Mouse (Mus musculus) forebrain, embryonic 10.5 days (tissue): Measurements from ENCODE around the gene Ldb3. TPM values are rescaled to one million over a fixed set of nuclear protein-coding genes. Genes with fewer than 3 reads are reported as not detected.
A peak's percentile ranks its signal among the peaks of the same experiment; 100 is the strongest.

Source experiments
- DNase-seq: peaks from one replicate; pipeline ENCODE4 v3.0.0-alpha.2; 2017; ENCODE audit warnings: low spot score; ENCODE audit errors: extremely low spot score
- H3K27ac ChIP-seq: fragments of 300-500 bp; sonication (generic); 2 replicates; pipeline ENCODE4 v1.5.1; 2016; ENCODE audit warnings: mild to moderate bottlenecking
- H3K27me3 ChIP-seq: fragments of 300-500 bp; sonication (generic); 2 replicates; pipeline ENCODE4 v1.6.1; 2016; ENCODE audit warnings: mild to moderate bottlenecking; ENCODE audit not compliant: poor library complexity, severe bottlenecking
- H3K36me3 ChIP-seq: fragments of 300-500 bp; sonication (generic); replicated peaks from 2 replicates; pipeline ENCODE4 v1.6.1; 2016; ENCODE audit warnings: mild to moderate bottlenecking, moderate library complexity
- H3K4me1 ChIP-seq: fragments of 300-500 bp; sonication (generic); 2 replicates; pipeline ENCODE4 v1.6.1; 2016
- H3K4me3 ChIP-seq: fragments of 300-500 bp; sonication (generic); 2 replicates; pipeline ENCODE4 v1.5.1; 2016; ENCODE audit warnings: mild to moderate bottlenecking, moderate library complexity
- H3K9me3 ChIP-seq: fragments of 300-500 bp; sonication (generic); 2 replicates; pipeline ENCODE4 v1.6.1; 2016; ENCODE audit warnings: mild to moderate bottlenecking, moderate library complexity
- WGBS: fragments of 180-500 bp; shearing (Covaris S2); methylation state at CpG from one replicate; pipeline ENCODE4 v1.1.7; 2016; 5-methylcytosine and 5-hydroxymethylcytosine counted together
- polyA plus RNA-seq: library from polyadenylated mRNA; unstranded; fragments of >200 nt; fragmentation: Nextera tagmentation; extraction: Ambion mirVana; gene quantifications from 2 replicates; pipeline ENCODE4 v1.2.1, GENCODE M21; 2016

Gene Ldb3
- polyA plus RNA-seq, 1 experiment from 2014 or later, result 0.05 TPM

DNA sequence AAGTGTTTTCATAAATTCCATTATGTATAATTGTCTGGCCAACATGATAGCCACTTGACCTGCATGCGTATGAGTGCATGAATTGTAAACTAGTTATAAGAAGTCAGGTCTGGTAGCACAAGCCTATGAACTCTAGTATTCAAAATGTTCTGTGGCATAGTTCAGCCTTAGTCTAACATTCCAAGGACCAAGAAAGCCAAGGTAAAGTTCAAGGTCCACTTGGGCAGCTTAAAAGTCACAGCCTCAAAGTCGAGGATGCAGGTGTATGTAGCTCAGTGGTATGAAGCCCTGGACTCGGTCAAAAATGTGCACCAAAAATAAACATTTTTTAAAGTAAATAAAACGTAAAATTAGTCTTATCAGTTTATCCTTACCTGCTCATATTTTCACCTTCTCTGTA, 75.9 kb downstream of the Ldb3 start:
- H3K4me3 ChIP-seq, result no peak overlapping the region
- no peak for DNase-seq
- 88% methylated on average over 4 of the region's 4 CpGs for WGBS
- H3K27ac ChIP-seq, result no peak overlapping the region
- peaks cover 14% of the 10 kb centered on the region for H3K4me1 ChIP-seq
- no peaks in the 10 kb centered on the region for H3K36me3 ChIP-seq
- H3K9me3 ChIP-seq, result no peaks in the 10 kb centered on the region
- 0 out of 2 replicates have a peak, but pooled peaks cover 6% of the 10 kb centered on the region for H3K27me3 ChIP-seq

DNA sequence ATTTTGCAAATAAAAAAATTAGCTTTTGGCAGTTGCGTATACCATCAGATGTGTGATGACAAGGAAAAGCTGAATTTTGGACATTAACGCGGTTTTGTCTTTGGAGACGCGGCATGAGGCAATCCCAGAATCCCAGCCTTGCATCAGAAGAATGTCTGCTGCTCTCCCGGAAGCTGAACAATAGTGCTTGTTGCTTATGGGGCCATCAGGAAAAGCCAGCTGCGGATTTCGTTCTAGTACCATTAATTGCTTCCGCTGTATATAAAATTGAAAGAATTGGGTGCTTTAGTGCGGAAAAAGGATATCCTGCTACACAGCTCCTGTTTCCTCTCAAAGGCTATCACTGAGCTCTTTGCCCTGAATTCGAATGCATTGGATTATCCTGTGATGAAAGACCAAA, 76.6 kb downstream of the Ldb3 start:
- no peak overlapping the region for H3K27ac ChIP-seq
- 80% methylated on average over 11 of the region's 11 CpGs for WGBS
- peaks cover 15% of the 10 kb centered on the region for H3K4me1 ChIP-seq
- H3K27me3 ChIP-seq, result 0 out of 2 replicates have a peak, but pooled peaks cover 6% of the 10 kb centered on the region
- no peaks in the 10 kb centered on the region for H3K9me3 ChIP-seq
- H3K36me3 ChIP-seq, result no peaks in the 10 kb centered on the region
- H3K4me3 ChIP-seq, result no peak overlapping the region
- DNase-seq, result no peak

- H3K27ac ChIP-seq, result no peak overlapping the region
- H3K9me3 ChIP-seq, result no peaks in the 10 kb centered on the region
- H3K4me3 ChIP-seq, result no peak overlapping the region
- no peak for DNase-seq
- WGBS, result 69% methylated on average over 7 of the region's 7 CpGs
- peaks cover 14% of the 10 kb centered on the region for H3K27me3 ChIP-seq
- no peaks in the 10 kb centered on the region for H3K36me3 ChIP-seq
- peaks cover 17% of the 10 kb centered on the region for H3K4me1 ChIP-seq
Observed at GRCm38 (mm10) chr14:34508842-34509439, 79.5 kb downstream of the Ldb3 start.

DNA sequence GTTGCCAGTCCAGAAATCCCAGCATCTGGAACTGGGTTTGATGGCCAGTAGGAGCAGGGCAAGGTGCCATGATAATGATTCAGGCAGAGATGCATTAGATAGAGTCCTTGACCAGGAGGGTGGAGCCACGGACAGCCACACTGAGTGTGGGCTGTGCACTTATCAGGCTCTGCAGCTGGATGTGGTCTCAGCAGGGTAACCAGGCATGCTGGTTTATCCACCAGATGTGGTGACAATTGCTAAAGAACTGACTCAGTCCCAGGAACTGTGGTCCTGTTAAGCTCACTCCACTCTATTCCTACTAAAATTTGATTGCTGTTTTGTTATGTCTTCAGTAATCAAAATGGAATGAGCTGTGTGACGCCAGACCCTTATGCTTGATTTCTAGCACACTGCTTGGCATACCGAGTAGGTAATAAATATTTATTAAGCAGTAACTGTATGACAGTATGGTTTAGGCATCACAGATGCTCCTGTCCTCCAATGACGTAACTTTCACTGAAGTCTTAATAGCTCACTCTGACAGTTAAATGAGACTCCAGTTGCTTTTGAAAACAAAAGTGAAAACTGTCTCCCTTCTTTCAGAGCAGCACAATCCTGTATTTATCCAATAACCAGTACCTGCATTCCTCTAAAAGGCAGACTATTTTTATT, 80.2 kb downstream of the Ldb3 start:
- Histone ChIP-seq H3K9me3 (no peaks in the 10 kb centered on the region), H3K27ac (no peak overlapping the region), H3K27me3 (peaks cover 14% of the 10 kb centered on the region), H3K4me3 (no peak overlapping the region), H3K36me3 (no peaks in the 10 kb centered on the region), H3K4me1 (peaks cover 23% of the 10 kb centered on the region)
- 75% methylated on average over 4 of the region's 4 CpGs for WGBS
- no peak for DNase-seq

DNA sequence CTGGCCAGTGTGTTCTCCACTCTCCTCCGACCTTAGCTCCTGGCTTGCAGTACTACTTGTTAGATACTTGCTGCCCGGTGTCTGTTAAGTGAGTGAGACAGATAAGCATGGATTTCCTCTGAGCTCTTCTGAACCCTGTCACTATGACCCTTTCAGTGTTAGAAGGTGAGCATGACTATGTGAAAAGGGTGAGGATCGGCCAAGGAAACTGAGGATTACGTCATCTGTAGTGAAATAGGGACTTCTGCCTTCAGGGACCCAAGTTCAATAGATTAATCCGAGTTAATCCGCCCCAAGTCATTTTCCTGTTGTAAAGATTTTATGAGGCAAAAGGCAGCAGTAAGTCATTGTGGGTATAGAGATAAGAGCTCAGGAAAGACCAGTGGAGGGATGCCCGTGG, 83.2 kb downstream of the Ldb3 start:
- no peak overlapping the region for H3K27ac ChIP-seq
- H3K4me1 ChIP-seq, result peaks cover 35% of the 10 kb centered on the region
- no peaks in the 10 kb centered on the region for H3K9me3 ChIP-seq
- WGBS, result 77% methylated on average over 7 of the region's 7 CpGs
- no peaks in the 10 kb centered on the region for H3K36me3 ChIP-seq
- peaks cover 14% of the 10 kb centered on the region for H3K27me3 ChIP-seq
- peak; percentile 9 for DNase-seq
- no peak overlapping the region for H3K4me3 ChIP-seq

DNA sequence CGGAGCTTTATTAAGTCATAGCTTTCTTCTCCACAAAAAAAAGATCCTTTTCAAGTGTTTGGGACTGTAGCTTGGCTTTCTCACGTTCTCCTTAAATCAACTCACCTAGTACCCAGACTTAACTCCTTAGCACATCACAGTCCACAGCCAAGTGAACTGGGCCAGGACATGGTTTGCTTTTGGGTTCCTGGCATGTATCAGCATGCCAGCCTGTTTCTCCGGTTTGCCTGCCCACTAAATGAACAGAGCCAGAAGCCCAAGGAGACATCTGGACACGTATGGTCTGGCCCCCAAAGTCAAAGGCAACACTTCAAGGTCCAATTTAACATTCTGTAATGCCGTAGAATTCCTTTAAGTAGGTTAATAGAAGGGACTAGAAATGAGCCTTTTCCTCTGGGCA, 84.1 kb downstream of the Ldb3 start:
- H3K27me3 ChIP-seq, result peaks cover 14% of the 10 kb centered on the region
- H3K27ac ChIP-seq, result no peak overlapping the region
- H3K36me3 ChIP-seq, result no peaks in the 10 kb centered on the region
- H3K4me3 ChIP-seq, result no peak overlapping the region
- DNase-seq, result no peak
- WGBS, result 90% methylated on average over 5 of the region's 5 CpGs
- H3K9me3 ChIP-seq, result no peaks in the 10 kb centered on the region
- peaks cover 44% of the 10 kb centered on the region for H3K4me1 ChIP-seq

GRCm38 (mm10) chr14:34503759-34504158, 84.7 kb downstream of the Ldb3 start:
- no peaks in the 10 kb centered on the region for H3K9me3 ChIP-seq
- H3K27me3 ChIP-seq, result peaks cover 14% of the 10 kb centered on the region
- H3K36me3 ChIP-seq, result no peaks in the 10 kb centered on the region
- 47% methylated on average over 6 of the region's 6 CpGs for WGBS
- peak overlapping the region; percentile 99 for H3K27ac ChIP-seq
- DNase-seq, result peak; percentile 13
- peaks cover 47% of the 10 kb centered on the region for H3K4me1 ChIP-seq
- peak overlapping the region; percentile 87 for H3K4me3 ChIP-seq

- Histone ChIP-seq H3K4me3 (peak within 1 kb of the TSS; percentile 87), H3K9me3 (no peaks in the 10 kb centered on the region), H3K4me1 (peaks cover 48% of the 10 kb centered on the region), H3K36me3 (no peaks in the 10 kb centered on the region), H3K27me3 (peaks cover 14% of the 10 kb centered on the region), H3K27ac (peak within 1 kb of the TSS; percentile 99)
- 8% methylated on average over 15 of the region's 15 CpGs for WGBS
- no peak for DNase-seq
Observed at GRCm38 (mm10) chr14:34503325-34503647, 85.2 kb downstream of the Ldb3 start, which contains the start of gene Bmpr1a. Gene Bmpr1a (minus strand): TSS chr14:34503341.

GRCm38 (mm10) chr14:34502475-34503324, 85.8 kb downstream of the Ldb3 start:
- no peaks in the 10 kb centered on the region for H3K36me3 ChIP-seq
- peak; percentile 89 for DNase-seq
- WGBS, result under 1% methylated on average over 103 of the region's 115 CpGs
- peak overlapping the region; percentile 87 for H3K4me3 ChIP-seq
- no peaks in the 10 kb centered on the region for H3K9me3 ChIP-seq
- H3K4me1 ChIP-seq, result peaks cover 48% of the 10 kb centered on the region
- peaks cover 14% of the 10 kb centered on the region for H3K27me3 ChIP-seq
- peak overlapping the region; percentile 99 for H3K27ac ChIP-seq

GRCm38 (mm10) chr14:34501804-34502474, 86.5 kb downstream of the Ldb3 start:
- peaks cover 14% of the 10 kb centered on the region for H3K27me3 ChIP-seq
- peak; percentile 71 for DNase-seq
- H3K4me1 ChIP-seq, result peaks cover 53% of the 10 kb centered on the region
- peak overlapping the region; percentile 87 for H3K4me3 ChIP-seq
- no peaks in the 10 kb centered on the region for H3K36me3 ChIP-seq
- WGBS, result 1% methylated on average over 74 of the region's 77 CpGs
- H3K9me3 ChIP-seq, result no peaks in the 10 kb centered on the region
- peak overlapping the region; percentile 99 for H3K27ac ChIP-seq

DNA sequence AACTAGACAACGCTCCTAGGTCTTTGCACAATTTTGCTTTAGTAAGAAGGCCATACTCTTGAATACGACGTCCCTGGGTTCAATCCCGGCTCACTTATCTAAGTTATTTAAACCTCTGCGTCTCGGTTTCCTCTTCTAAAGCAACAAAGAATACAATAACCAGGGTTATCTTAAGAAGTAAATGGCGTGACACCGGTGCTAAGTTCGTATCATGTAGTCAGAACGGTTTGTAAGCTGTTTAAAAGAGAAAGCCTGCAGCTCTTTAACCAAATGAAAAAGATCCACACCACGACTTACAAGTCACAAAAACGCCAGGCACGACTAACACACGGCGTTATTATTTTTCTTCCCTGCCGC, 87.1 kb downstream of the Ldb3 start:
- no peak for DNase-seq
- peak overlapping the region; percentile 99 for H3K27ac ChIP-seq
- peaks cover 53% of the 10 kb centered on the region for H3K4me1 ChIP-seq
- H3K4me3 ChIP-seq, result peak overlapping the region; percentile 87
- no peaks in the 10 kb centered on the region for H3K36me3 ChIP-seq
- no peaks in the 10 kb centered on the region for H3K9me3 ChIP-seq
- H3K27me3 ChIP-seq, result peaks cover 11% of the 10 kb centered on the region
- under 1% methylated on average over 16 of the region's 16 CpGs for WGBS

DNA sequence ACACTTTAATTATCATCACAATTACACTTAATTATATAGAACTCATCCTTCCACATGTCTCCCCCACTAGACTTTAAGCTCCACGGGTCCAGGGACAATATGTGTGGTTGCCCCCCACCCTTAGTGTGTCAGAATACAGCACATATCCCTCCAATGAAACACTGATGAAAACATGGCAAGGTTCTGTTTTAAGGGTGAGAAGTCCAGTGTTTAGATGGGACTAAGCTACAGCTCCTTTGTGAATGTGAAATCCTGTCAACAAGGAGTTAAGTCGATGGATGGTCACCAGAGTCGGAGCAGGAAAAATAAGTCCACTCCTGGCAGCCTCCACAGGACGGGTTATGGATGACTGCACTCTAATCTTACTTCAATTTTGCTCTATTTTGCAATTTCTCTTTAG, 88.2 kb downstream of the Ldb3 start:
- Histone ChIP-seq H3K4me1 (peaks cover 59% of the 10 kb centered on the region), H3K27ac (no peak overlapping the region), H3K4me3 (peak overlapping the region; percentile 87), H3K27me3 (peaks cover 4% of the 10 kb centered on the region), H3K36me3 (no peaks in the 10 kb centered on the region), H3K9me3 (no peaks in the 10 kb centered on the region)
- 8% methylated on average over 4 of the region's 4 CpGs for WGBS
- no peak for DNase-seq
